Mouse (Mus musculus): ENCODE data around the gene Uri1. TPM values are rescaled to one million over a fixed set of nuclear protein-coding genes. Genes with fewer than 3 reads are reported as not detected.

The Uri1 gene
- 41.2 and 57.8 TPM in 2 replicates for polyA plus RNA-seq (2014; fragmentation: Nextera tagmentation; extraction: Ambion mirVana)

DNA sequence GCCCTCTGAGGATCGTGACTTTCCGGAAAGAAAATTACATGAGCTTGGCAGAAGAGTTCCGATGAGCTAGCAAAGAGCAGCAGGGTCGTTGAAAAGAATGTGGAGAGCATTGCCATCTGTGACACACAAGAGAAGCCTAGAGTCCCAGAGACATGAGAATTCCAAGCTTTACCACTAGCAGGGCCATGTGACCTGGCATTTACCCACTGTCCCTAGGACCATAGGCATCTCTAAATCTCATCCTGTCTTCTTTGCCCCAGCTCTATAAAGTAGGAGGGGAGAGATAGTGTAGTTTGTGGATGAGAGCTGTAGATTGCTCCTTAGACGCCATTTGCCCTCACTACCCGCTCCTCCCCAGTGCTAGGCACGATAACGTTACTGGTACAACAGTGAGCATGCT lies at the start of gene Uri1:
Gene Uri1 (minus strand): TSS at position 101 of the 400 bp plus-strand sequence.
- no peaks in the 10 kb centered on the region for H3K36me3 ChIP-seq (ENCODE audit: control insufficient read depth, insufficient read depth, low read length)
- no peaks in the 10 kb centered on the region for H3K4me1 ChIP-seq (ENCODE audit: control insufficient read depth, insufficient read depth, low read length)
- H3K4me3 ChIP-seq (ENCODE audit: low read length), result no peak within 1 kb of the TSS
- 88% methylated on average over 8 of the region's 8 CpGs for WGBS
- H3K4me2 ChIP-seq (replicated peaks; ENCODE audit: low read depth, low read length), result no peak within 1 kb of the TSS
- H3K9ac ChIP-seq (ENCODE audit: low read depth, low read length), result no peak within 1 kb of the TSS
- H3K9me3 ChIP-seq (ENCODE audit: control insufficient read depth, low read length), result no peaks in the 10 kb centered on the region
- no peak for ATAC-seq (ENCODE audit: low FRiP score, low TSS enrichment)
- no peaks in the 10 kb centered on the region for H3K27me3 ChIP-seq (ENCODE audit: control insufficient read depth, insufficient read depth, low read length)
- no peak within 1 kb of the TSS for H3K27ac ChIP-seq (ENCODE audit: low read depth, low read length)

DNA sequence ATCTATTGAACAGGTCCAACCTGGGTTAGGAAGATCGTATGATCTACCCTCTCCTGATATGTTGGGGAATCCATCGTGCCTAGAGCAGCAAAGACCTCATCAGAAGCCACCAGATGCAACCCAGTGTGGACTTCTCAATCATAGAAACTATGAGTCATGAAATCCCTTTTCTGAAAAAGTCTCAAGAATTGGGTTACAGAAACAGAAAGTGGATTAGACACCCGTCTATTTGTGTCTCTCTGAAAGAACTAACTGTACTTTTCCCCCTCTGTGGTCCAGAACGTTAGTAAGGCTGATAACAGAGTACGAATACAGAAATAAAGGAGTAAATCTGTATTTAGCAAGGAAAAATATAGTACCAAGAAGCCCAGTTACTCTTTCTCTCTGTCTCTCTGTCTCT lies 47.7 kb upstream of the Uri1 start:
- H3K9ac ChIP-seq (ENCODE audit: low read depth, low read length), result no peak overlapping the region
- H3K4me3 ChIP-seq (ENCODE audit: low read length), result no peak overlapping the region
- no peak overlapping the region for H3K27ac ChIP-seq (ENCODE audit: low read depth, low read length)
- ATAC-seq (ENCODE audit: low FRiP score, low TSS enrichment), result no peak
- no peaks in the 10 kb centered on the region for H3K36me3 ChIP-seq (ENCODE audit: control insufficient read depth, insufficient read depth, low read length)
- no peak overlapping the region for H3K4me2 ChIP-seq (replicated peaks; ENCODE audit: low read depth, low read length)
- 87% methylated on average over 5 of the region's 5 CpGs for WGBS
- no peaks in the 10 kb centered on the region for H3K27me3 ChIP-seq (ENCODE audit: control insufficient read depth, insufficient read depth, low read length)
- H3K4me1 ChIP-seq (ENCODE audit: control insufficient read depth, insufficient read depth, low read length), result no peaks in the 10 kb centered on the region
- H3K9me3 ChIP-seq (ENCODE audit: control insufficient read depth, low read length), result no peaks in the 10 kb centered on the region

DNA sequence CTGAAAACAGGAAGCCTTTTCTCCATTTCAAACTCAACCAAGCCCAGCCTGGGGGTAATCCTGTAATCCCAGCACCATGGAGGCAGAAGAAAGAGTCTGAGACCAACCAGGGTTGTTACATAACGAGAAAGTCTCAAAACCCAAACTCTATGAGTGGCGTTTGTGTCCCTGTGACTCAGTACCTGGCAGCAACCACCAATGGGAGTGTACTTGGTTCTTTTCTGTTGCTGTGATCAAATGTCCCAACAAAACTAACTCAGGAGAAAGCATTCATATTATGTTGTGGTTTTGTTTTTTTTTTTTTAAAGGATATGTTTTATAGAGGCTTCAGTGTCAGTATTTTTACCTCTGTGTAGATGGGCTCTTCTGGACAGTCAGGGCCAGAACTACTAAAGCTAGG lies 47.3 kb upstream of the Uri1 start:
- Histone ChIP-seq H3K36me3 (ENCODE audit: control insufficient read depth, insufficient read depth, low read length) (no peaks in the 10 kb centered on the region), H3K27me3 (ENCODE audit: control insufficient read depth, insufficient read depth, low read length) (no peaks in the 10 kb centered on the region), H3K27ac (ENCODE audit: low read depth, low read length) (no peak overlapping the region), H3K4me3 (ENCODE audit: low read length) (no peak overlapping the region), H3K4me1 (ENCODE audit: control insufficient read depth, insufficient read depth, low read length) (no peaks in the 10 kb centered on the region), H3K9ac (ENCODE audit: low read depth, low read length) (no peak overlapping the region), H3K4me2 (replicated peaks; ENCODE audit: low read depth, low read length) (no peak overlapping the region), H3K9me3 (ENCODE audit: control insufficient read depth, low read length) (no peaks in the 10 kb centered on the region)
- WGBS, result 65% methylated on average over 2 of the region's 2 CpGs
- ATAC-seq (ENCODE audit: low FRiP score, low TSS enrichment), result no peak

DNA sequence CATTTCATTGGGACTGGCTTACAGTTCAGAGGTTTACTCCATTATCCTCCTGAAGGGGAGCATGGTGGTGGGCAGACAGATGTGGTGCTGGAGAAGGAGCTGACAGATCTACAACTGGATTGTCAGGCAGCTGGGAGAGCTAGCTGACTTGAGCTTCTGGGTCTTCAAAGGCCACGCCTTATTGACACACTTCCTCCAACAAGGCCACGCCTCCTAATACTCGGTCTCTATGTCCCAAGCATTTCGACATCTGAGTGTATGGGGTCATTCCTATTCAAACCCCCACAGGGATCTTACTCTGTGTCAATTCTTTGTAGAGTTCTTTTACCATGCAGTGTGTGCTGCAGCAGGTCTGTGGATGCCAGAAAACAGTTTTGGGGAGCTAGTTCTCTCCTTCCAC lies 41.1 kb upstream of the Uri1 start:
- Histone ChIP-seq H3K9me3 (ENCODE audit: control insufficient read depth, low read length) (no peaks in the 10 kb centered on the region), H3K36me3 (ENCODE audit: control insufficient read depth, insufficient read depth, low read length) (no peaks in the 10 kb centered on the region), H3K4me1 (ENCODE audit: control insufficient read depth, insufficient read depth, low read length) (no peaks in the 10 kb centered on the region), H3K27me3 (ENCODE audit: control insufficient read depth, insufficient read depth, low read length) (no peaks in the 10 kb centered on the region), H3K4me2 (replicated peaks; ENCODE audit: low read depth, low read length) (no peak overlapping the region), H3K9ac (ENCODE audit: low read depth, low read length) (no peak overlapping the region), H3K27ac (ENCODE audit: low read depth, low read length) (no peak overlapping the region), H3K4me3 (ENCODE audit: low read length) (no peak overlapping the region)
- no peak for ATAC-seq (ENCODE audit: low FRiP score, low TSS enrichment)
- whole genome bisulfite sequencing, result 45% methylated on average over 4 of the region's 4 CpGs

DNA sequence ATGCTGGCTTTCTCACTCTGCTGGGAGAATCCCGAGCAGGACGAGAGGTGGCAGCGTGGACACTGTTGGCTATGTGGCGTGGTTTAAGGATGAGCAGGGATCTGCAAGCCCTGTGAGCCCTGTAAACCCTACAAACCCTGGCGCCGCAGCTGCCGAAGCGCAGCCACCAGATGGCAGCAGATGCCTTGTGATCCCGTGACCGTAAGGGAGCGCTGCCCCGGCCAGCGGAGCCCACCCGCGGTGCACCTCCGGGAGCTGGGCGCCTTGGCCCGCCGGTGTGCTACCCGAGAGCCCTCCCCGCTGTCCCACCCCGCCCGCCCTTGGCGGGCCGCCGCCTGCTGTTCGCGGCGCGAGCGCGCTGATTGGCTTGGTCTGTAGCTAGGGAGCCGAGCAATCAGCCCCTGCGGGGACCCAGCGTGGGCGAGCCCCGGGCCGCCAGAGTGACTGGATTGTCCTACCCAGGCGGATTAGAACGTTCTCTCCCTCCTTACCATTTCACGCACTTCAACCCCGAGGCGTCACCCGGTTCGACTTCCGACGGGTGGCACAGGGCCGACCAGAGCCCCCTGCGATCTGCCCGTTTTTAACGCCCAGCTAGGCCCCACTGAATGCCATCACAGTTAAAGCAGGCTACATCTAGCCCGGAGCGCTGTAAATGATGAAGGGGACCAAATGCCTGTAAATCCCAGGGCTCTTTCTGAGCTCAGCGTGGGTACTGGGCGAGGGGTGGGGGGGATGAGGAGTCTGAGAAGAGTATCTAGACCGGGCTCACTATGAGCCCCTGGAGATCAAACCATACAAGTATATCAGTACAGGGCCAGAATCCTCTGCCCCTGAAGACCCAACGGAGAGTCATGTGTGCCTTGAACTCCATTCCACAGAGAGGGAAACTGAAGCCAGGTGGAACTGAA lies 38.0 kb upstream of the Uri1 start:
- Histone ChIP-seq H3K9me3 (ENCODE audit: control insufficient read depth, low read length) (no peaks in the 10 kb centered on the region), H3K27ac (ENCODE audit: low read depth, low read length) (no peak overlapping the region), H3K4me1 (ENCODE audit: control insufficient read depth, insufficient read depth, low read length) (no peaks in the 10 kb centered on the region), H3K4me3 (ENCODE audit: low read length) (peak overlapping the region; percentile 50), H3K27me3 (ENCODE audit: control insufficient read depth, insufficient read depth, low read length) (no peaks in the 10 kb centered on the region), H3K9ac (ENCODE audit: low read depth, low read length) (peak overlapping the region; percentile 70), H3K4me2 (replicated peaks; ENCODE audit: low read depth, low read length) (peak overlapping the region; percentile 63), H3K36me3 (ENCODE audit: control insufficient read depth, insufficient read depth, low read length) (no peaks in the 10 kb centered on the region)
- 1% methylated on average over 57 of the region's 57 CpGs for WGBS
- peak; percentile 91 for ATAC-seq (ENCODE audit: low FRiP score, low TSS enrichment)

DNA sequence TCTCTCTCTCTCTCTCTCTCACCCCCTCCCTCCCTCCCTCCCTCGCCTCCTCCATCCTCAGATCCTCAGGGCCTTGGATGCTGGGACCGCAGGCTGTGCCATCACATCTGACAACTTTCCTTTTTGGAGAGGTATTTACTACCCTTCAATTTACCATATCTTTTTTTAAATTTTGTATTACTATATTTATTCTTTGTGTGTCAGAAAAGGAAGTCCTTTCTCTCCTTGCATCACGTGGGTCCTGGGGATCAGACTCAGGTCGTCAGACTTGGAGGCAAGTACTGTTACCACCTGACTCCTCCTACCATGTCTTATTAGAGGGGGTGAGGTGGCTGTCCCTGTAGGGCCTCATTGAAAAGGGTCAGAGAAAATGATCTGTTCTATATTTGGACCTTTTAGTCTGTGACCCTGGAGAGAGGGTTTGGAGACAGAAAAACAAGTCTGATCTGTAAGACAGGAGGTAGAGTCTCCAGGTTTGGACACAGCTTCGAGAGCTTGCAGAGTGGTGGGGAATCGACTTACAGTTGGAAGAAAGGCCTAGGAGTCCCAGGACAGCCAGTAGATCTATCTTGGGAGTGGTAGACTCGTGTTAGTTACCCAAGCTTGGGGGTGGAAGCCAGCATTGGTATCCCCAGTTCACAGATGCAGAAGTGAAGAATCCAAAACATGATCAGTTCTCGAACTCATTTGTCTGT lies 36.4 kb upstream of the Uri1 start:
- Histone ChIP-seq H3K9ac (ENCODE audit: low read depth, low read length) (no peak overlapping the region), H3K27ac (ENCODE audit: low read depth, low read length) (no peak overlapping the region), H3K9me3 (ENCODE audit: control insufficient read depth, low read length) (no peaks in the 10 kb centered on the region), H3K36me3 (ENCODE audit: control insufficient read depth, insufficient read depth, low read length) (no peaks in the 10 kb centered on the region), H3K27me3 (ENCODE audit: control insufficient read depth, insufficient read depth, low read length) (no peaks in the 10 kb centered on the region), H3K4me2 (replicated peaks; ENCODE audit: low read depth, low read length) (no peak overlapping the region), H3K4me3 (ENCODE audit: low read length) (no peak overlapping the region), H3K4me1 (ENCODE audit: control insufficient read depth, insufficient read depth, low read length) (no peaks in the 10 kb centered on the region)
- WGBS, result 78% methylated on average over 8 of the region's 8 CpGs
- ATAC-seq (ENCODE audit: low FRiP score, low TSS enrichment), result no peak

DNA sequence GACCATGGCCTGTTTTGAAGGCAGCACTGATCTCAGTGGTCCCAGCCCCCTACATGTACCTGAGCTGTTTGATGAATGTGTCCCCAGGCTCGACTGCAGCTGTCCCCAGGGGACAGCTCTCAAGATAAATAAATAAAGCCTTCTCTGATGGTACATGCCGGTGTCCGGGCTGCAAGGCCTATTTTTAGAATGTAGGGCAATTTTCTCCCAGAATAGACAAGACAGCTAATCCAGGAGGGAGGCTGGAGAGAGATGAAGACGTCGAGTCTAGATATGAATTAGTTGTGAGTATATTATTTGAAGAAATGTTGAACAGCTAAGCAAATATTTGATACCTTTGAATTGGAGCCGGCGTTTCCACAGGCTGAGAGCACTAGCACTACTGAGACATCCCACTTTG lies 35.7 kb upstream of the Uri1 start:
- no peaks in the 10 kb centered on the region for H3K36me3 ChIP-seq (ENCODE audit: control insufficient read depth, insufficient read depth, low read length)
- no peak overlapping the region for H3K4me2 ChIP-seq (replicated peaks; ENCODE audit: low read depth, low read length)
- no peaks in the 10 kb centered on the region for H3K27me3 ChIP-seq (ENCODE audit: control insufficient read depth, insufficient read depth, low read length)
- H3K4me1 ChIP-seq (ENCODE audit: control insufficient read depth, insufficient read depth, low read length), result no peaks in the 10 kb centered on the region
- no peak overlapping the region for H3K9ac ChIP-seq (ENCODE audit: low read depth, low read length)
- no peak overlapping the region for H3K4me3 ChIP-seq (ENCODE audit: low read length)
- WGBS, result 48% methylated on average over 7 of the region's 7 CpGs
- no peak for ATAC-seq (ENCODE audit: low FRiP score, low TSS enrichment)
- no peaks in the 10 kb centered on the region for H3K9me3 ChIP-seq (ENCODE audit: control insufficient read depth, low read length)
- H3K27ac ChIP-seq (ENCODE audit: low read depth, low read length), result no peak overlapping the region

DNA sequence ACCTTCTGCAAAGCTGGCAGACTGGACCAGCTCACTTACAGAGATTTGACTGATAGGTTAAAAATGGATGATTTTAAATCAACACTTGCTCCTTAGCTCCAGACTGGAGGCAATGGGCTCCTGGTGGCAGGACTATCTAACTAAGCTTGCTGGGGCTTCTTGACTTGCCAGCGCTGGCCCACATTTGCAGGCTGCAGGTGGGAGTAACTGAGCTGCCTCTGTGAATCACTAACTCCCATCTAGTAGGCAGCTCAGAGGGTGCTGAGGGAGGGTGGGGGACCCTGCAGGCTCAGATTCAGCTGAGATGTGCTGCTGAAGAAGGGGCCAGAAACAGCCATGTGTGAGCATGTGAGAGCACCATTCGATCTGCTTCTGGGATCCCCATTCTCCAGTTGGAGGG lies 32.6 kb upstream of the Uri1 start:
- WGBS, result 69% methylated on average over 2 of the region's 2 CpGs

DNA sequence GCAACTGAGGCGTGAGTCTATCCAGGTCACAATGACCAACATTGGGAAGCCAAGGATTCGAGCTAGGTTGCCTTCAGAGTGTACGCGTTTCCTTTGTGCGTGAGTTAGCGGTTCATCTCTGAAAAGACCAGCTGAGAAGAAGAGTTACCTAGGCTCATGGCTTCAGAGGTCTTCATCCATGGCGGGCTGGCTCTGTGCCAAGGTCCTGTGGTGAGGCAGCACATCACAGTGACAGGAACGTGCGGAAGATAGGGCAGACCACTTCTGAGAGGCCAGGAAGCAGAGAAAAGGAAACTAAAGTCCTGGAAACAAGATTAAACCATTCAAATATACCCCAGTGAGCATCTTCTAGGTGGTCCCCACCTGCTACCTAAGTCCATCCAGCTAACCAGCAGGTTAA lies 30.9 kb upstream of the Uri1 start:
- ATAC-seq (ENCODE audit: low FRiP score, low TSS enrichment), result no peak
- 94% methylated on average over 9 of the region's 9 CpGs for WGBS
- Histone ChIP-seq H3K27ac (ENCODE audit: low read depth, low read length) (no peak overlapping the region), H3K36me3 (ENCODE audit: control insufficient read depth, insufficient read depth, low read length) (no peaks in the 10 kb centered on the region), H3K9ac (ENCODE audit: low read depth, low read length) (no peak overlapping the region), H3K4me2 (replicated peaks; ENCODE audit: low read depth, low read length) (no peak overlapping the region), H3K9me3 (ENCODE audit: control insufficient read depth, low read length) (no peaks in the 10 kb centered on the region), H3K4me3 (ENCODE audit: low read length) (no peak overlapping the region), H3K27me3 (ENCODE audit: control insufficient read depth, insufficient read depth, low read length) (no peaks in the 10 kb centered on the region), H3K4me1 (ENCODE audit: control insufficient read depth, insufficient read depth, low read length) (no peaks in the 10 kb centered on the region)

More for the DNA sequence above, 32.6 kb upstream of the Uri1 start:
- Histone ChIP-seq H3K27ac (ENCODE audit: low read depth, low read length) (no peak overlapping the region), H3K4me2 (replicated peaks; ENCODE audit: low read depth, low read length) (no peak overlapping the region), H3K27me3 (ENCODE audit: control insufficient read depth, insufficient read depth, low read length) (no peaks in the 10 kb centered on the region), H3K9ac (ENCODE audit: low read depth, low read length) (no peak overlapping the region), H3K4me3 (ENCODE audit: low read length) (no peak overlapping the region), H3K9me3 (ENCODE audit: control insufficient read depth, low read length) (no peaks in the 10 kb centered on the region), H3K36me3 (ENCODE audit: control insufficient read depth, insufficient read depth, low read length) (no peaks in the 10 kb centered on the region), H3K4me1 (ENCODE audit: control insufficient read depth, insufficient read depth, low read length) (no peaks in the 10 kb centered on the region)
- no peak for ATAC-seq (ENCODE audit: low FRiP score, low TSS enrichment)
